Mouse (Mus musculus): ENCODE measurements at regions not wholly inside any gene's neighbourhood (a gene's known extent, or its start where the extent isn't known, plus 50 kb on each side); places are given as distances from the start of the nearest gene placed in this dataset.
A peak's percentile ranks its signal among the peaks of the same experiment; 100 is the strongest.

- TF ChIP-seq POLR2A (IDR thresholded peaks at IDR 0.05; ENCODE audit: insufficient read depth, low read depth, low read length) (no peak), CTCF (IDR thresholded peaks at IDR 0.05; ENCODE audit: insufficient read depth, low read depth, low read length) (peak; percentile 52; the same call in 1 of the 2 replicates)
Observed at GRCm38 (mm10) chr9:31559506-31560225, 95.4 kb upstream of the Tmem45b start.
